In genomic region chr17:12210544-12211132, GRCm38 (mm10) we compare ENCODE assay signal across 9 mouse cellular contexts.
DNase-seq lines count a peak whose midpoint lies in the region; ATAC-seq and TF ChIP-seq lines count a peak whose summit lies in the region.
"Had no signal": no experiment of that assay in that cellular context is flagged by ENCODE, and none has a peak within 500 bp of the region (broad histone marks: within the 10 kb centered on the region; RNA-seq: fewer than 3 reads in every experiment).

No protein-coding gene starts in this region.

- no peak overlapping the region for H3K4me3 ChIP-seq in cerebellum, adult 2 months (replicated peaks; ENCODE audit: insufficient read depth, low read depth, low read length)
- no peak overlapping the region for H3K4me3 ChIP-seq in left cerebral cortex, adult 2 months
- H3K4me3 ChIP-seq: stomach, embryonic 15.5 days had no signal

- no peak overlapping the region for H3K27ac ChIP-seq in cerebellum, adult 2 months (ENCODE audit: insufficient read depth, low read length)
- H3K27ac ChIP-seq in left cerebral cortex, adult 2 months, result no peak overlapping the region; the same call in 1 of the 2 replicates
- H3K27ac ChIP-seq: stomach, embryonic 15.5 days had no signal

- peaks cover 16% of the 10 kb centered on the region for H3K4me1 ChIP-seq in cerebellum, adult 2 months (ENCODE audit: control insufficient read depth, insufficient read depth, low read length)

- intact Hi-C loops in left cerebral cortex, adult 2 months (cut with DNase I), result loop anchor here (1.0 kb wide), 1 partner anchor 171 kb away; no protein-coding TSS in a partner anchor

- peak; percentile 66 for DNase-seq in T-cell, adult 2 months (ENCODE audit: low spot score)
- DNase-seq in cerebellum, adult 2 months, result peak; percentile 74 to 88
- peak; percentile 91 for DNase-seq in induced T-regulatory cell, adult 2 months (ENCODE audit: low read depth)
- DNase-seq in left cerebral cortex, adult 2 months (ENCODE audit: extremely low spot score in 1 of 2, low spot score in 2 of 2), result peak; percentile 79 to 90
- peak; percentile 64 to 71 for DNase-seq in right cerebral cortex, postnatal 36 days (ENCODE audit: low spot score in 2 of 2)
- peak; percentile 73 to 91 for DNase-seq in urinary bladder, postnatal 4 days (ENCODE audit: low spot score in 2 of 2)

- H3K27me3 ChIP-seq in cerebellum, adult 2 months (ENCODE audit: control insufficient read depth, insufficient read depth, low read length), result no peaks in the 10 kb centered on the region
- H3K27me3 ChIP-seq: stomach, embryonic 15.5 days had no signal

- no peak for TF ChIP-seq POLR2A in cerebellum, adult 2 months (IDR thresholded peaks at IDR 0.05; ENCODE audit: borderline replicate concordance, insufficient read depth, low read length)

- peak; percentile 99 for TF ChIP-seq CTCF in cerebellum, adult 2 months (IDR thresholded peaks at IDR 0.05; ENCODE audit: borderline replicate concordance, insufficient read depth, low read depth, low read length)
- TF ChIP-seq CTCF in left cerebral cortex, adult 2 months (IDR thresholded peaks at IDR 0.05), result peak; percentile 100

- 35% methylated on average over 8 of the region's 8 CpGs for WGBS in cerebellum, adult 2 months

- ATAC-seq in frontal cortex, adult (ENCODE audit: low TSS enrichment), result peak; percentile 24; the same call in 1 of the 2 replicates
- peak; percentile 90 for ATAC-seq in megakaryocyte progenitor cell, adult 5-6 weeks (replicated peaks; ENCODE audit: poor library complexity)
